Mouse (Mus musculus): ENCODE results near the gene Umod. TPM values are rescaled to one million over a fixed set of nuclear protein-coding genes. Genes with fewer than 3 reads are reported as not detected.

Gene Umod
- polyA plus RNA-seq, 1 experiment = not detected

DNA sequence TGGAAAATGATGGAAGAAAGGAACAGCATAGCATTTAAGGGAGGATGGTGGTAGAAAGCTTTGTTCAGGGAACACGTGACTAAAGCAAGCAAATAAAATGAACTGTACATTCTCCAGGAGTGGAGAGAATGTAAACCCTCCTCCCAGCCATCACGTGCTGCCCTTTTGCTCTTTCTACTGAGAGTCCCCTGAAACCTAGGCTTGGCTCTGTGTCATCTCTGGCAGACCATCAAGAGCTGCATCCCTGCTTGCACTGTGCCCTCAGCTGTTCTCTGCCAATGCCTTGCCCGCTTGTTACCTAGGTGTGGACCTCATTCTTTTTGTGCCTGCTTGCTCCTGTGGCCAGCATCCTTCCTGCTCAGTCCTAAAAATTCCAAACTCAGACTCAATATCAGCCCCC lies 42.7 kb upstream of the Umod start:
- H3K27ac ChIP-seq (ENCODE audit: insufficient read depth, low read length) = no peak overlapping the region
- H3K4me3 ChIP-seq (replicated peaks; ENCODE audit: insufficient read depth, low read depth, low read length) = no peak overlapping the region
- no peaks in the 10 kb centered on the region for H3K27me3 ChIP-seq (ENCODE audit: control insufficient read depth, insufficient read depth, low read length)
- TF ChIP-seq CTCF (IDR thresholded peaks at IDR 0.05; ENCODE audit: borderline replicate concordance, insufficient read depth, low read depth, low read length) (no peak), POLR2A (IDR thresholded peaks at IDR 0.05; ENCODE audit: borderline replicate concordance, insufficient read depth, low read length) (no peak)
- no peaks in the 10 kb centered on the region for H3K4me1 ChIP-seq (ENCODE audit: control insufficient read depth, insufficient read depth, low read length)
- 45% methylated on average over 3 of the region's 3 CpGs for WGBS
- no peak for DNase-seq

DNA sequence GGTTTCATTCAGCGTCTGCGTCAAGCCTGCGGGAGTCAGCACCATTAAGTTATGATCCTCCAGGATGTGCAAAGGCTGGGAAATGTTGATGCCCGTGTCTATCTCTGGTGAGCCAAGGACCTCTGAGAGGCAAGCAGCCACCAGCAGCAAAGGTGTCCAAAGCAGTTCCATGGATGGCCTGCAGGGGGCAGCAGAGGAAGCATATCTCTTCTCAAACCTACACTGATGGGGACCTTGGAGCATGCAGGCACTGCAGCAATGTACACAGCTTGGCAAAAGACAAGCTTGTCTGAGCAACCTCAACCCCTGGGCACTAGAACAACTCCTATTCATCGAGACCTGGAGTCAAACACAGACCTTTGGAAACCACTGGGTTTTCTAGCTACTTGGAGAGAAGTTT lies 40.6 kb upstream of the Umod start:
- 45% methylated on average over 5 of the region's 5 CpGs for WGBS
- Histone ChIP-seq H3K4me1 (ENCODE audit: control insufficient read depth, insufficient read depth, low read length) (no peaks in the 10 kb centered on the region), H3K27ac (ENCODE audit: insufficient read depth, low read length) (no peak overlapping the region), H3K4me3 (replicated peaks; ENCODE audit: insufficient read depth, low read depth, low read length) (no peak overlapping the region), H3K27me3 (ENCODE audit: control insufficient read depth, insufficient read depth, low read length) (no peaks in the 10 kb centered on the region)
- TF ChIP-seq POLR2A (IDR thresholded peaks at IDR 0.05; ENCODE audit: borderline replicate concordance, insufficient read depth, low read length) = no peak
- peak; percentile 81 for TF ChIP-seq CTCF (IDR thresholded peaks at IDR 0.05; ENCODE audit: borderline replicate concordance, insufficient read depth, low read depth, low read length)
- DNase-seq = peak; percentile 43 to 68

DNA sequence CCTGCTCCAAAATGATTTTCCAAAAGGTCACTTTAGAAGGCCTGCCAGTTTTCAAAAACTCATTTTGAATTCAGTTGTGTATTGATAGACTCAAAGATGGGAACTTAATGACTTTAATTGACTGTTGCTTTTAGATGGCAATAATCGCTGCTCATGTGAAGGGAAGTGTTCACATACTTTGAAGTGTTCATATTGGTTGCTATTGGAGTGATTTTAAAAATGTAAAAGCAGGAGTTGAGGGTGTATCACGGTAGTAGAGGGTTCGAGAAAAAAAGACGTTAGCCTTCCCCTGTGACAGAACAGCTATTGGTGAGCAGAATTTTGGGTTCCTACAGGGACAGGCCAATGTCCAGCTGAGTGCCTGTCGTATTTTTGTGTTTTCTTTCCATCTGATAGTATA lies 40.1 kb upstream of the Umod start, which contains the start of gene Acsm5:
TSS of gene Acsm5 (plus strand) at position 301 of the 400 bp plus-strand sequence.
- TF ChIP-seq POLR2A (IDR thresholded peaks at IDR 0.05; ENCODE audit: borderline replicate concordance, insufficient read depth, low read length) (no peak), CTCF (IDR thresholded peaks at IDR 0.05; ENCODE audit: borderline replicate concordance, insufficient read depth, low read depth, low read length) (no peak)
- WGBS = 73% methylated on average over 5 of the region's 5 CpGs
- no peak for DNase-seq

DNA sequence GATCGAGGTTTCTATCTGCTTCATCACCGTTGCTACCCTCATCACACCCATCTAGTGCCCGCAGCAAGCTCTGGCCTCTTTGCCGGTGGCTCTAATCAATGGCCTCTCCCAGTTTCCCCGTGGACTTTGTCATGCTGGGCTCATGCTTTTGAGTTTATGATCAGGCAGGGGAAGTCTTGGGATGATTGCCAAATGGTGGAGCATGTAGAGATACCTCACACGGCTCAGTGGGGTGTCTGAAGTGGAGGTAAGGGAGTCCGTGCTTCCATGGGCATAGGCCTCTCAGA lies 37.1 kb upstream of the Umod start:
- 77% methylated on average over 7 of the region's 7 CpGs for WGBS

More for the DNA sequence above, 40.1 kb upstream of the Umod start, which contains the start of gene Acsm5:
- no peaks in the 10 kb centered on the region for H3K27me3 ChIP-seq (ENCODE audit: control insufficient read depth, insufficient read depth, low read length)
- H3K27ac ChIP-seq (ENCODE audit: insufficient read depth, low read length) = no peak within 1 kb of the TSS
- H3K4me3 ChIP-seq (replicated peaks; ENCODE audit: insufficient read depth, low read depth, low read length) = no peak within 1 kb of the TSS
- H3K4me1 ChIP-seq (ENCODE audit: control insufficient read depth, insufficient read depth, low read length) = no peaks in the 10 kb centered on the region

DNA sequence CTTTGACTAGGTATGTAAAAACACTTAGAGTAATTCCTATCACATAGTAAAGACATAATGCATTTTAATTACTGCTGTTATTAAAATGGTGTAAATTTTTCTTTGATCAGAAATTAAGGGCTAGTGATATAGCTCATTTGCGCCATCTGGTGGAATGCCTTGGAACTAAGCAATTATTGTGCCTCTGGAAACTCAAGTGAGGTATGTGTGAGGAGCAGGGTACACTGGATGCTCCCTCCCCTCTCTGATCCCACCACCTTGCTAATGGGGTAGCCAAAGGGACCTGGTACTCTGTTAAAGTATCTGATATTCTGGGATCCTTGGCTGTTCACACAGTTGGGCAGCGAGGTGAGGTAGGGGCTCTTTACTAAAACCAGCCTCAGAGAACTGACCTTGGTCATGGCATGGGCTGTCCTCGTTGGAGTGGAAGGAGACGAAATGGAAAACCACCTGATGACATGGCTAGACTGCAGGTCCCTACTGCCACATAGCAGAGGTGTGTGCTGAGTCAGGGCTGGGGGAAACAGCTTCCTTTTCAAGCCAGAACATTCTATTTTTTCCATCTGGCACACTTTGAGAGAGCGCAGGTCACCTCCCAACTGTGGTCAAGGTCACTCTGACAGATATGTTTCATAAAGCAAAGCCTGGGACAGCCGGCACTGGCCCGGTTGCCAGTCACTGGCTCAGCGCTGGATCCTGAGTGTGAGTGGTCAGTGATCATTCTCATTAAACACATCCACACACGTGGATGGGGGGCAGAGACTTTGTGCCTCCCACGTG lies 36.6 kb upstream of the Umod start:
- Histone ChIP-seq H3K27ac (ENCODE audit: insufficient read depth, low read length) (no peak overlapping the region), H3K4me3 (replicated peaks; ENCODE audit: insufficient read depth, low read depth, low read length) (no peak overlapping the region), H3K4me1 (ENCODE audit: control insufficient read depth, insufficient read depth, low read length) (no peaks in the 10 kb centered on the region), H3K27me3 (ENCODE audit: control insufficient read depth, insufficient read depth, low read length) (no peaks in the 10 kb centered on the region)
- WGBS = 62% methylated on average over 10 of the region's 10 CpGs
- TF ChIP-seq CTCF (IDR thresholded peaks at IDR 0.05; ENCODE audit: borderline replicate concordance, insufficient read depth, low read depth, low read length) = peak; percentile 37; the same call in 1 of the 2 replicates
- TF ChIP-seq POLR2A (IDR thresholded peaks at IDR 0.05; ENCODE audit: borderline replicate concordance, insufficient read depth, low read length) = no peak
- peak; percentile 30 to 57 for DNase-seq

More for the DNA sequence above, 37.1 kb upstream of the Umod start:
- TF ChIP-seq POLR2A (IDR thresholded peaks at IDR 0.05; ENCODE audit: borderline replicate concordance, insufficient read depth, low read length) = no peak
- TF ChIP-seq CTCF (IDR thresholded peaks at IDR 0.05; ENCODE audit: borderline replicate concordance, insufficient read depth, low read depth, low read length) = no peak
- Histone ChIP-seq H3K27ac (ENCODE audit: insufficient read depth, low read length) (no peak overlapping the region), H3K4me1 (ENCODE audit: control insufficient read depth, insufficient read depth, low read length) (no peaks in the 10 kb centered on the region), H3K27me3 (ENCODE audit: control insufficient read depth, insufficient read depth, low read length) (no peaks in the 10 kb centered on the region), H3K4me3 (replicated peaks; ENCODE audit: insufficient read depth, low read depth, low read length) (no peak overlapping the region)
- no peak for DNase-seq

DNA sequence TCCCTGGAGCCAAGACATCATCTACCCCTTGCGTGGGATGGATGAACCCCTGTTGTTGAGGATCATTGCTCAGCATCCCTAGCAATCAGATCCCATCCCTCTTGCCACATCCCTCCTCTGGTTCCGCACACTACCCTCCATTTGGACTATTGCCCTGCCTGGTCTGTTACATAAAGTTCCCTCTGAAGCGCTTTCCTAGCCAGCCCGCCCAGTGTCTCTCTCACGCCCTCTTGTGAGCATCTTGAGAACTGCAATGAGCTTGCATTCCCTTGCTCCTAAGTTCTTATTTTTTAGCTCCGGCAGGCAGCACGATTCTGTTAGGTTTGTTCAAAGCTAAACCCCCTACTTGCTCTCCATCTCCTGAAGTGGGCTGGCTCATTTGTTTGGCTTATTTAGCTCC lies 34.0 kb upstream of the Umod start:
- Histone ChIP-seq H3K27me3 (ENCODE audit: control insufficient read depth, insufficient read depth, low read length) (no peaks in the 10 kb centered on the region), H3K27ac (ENCODE audit: insufficient read depth, low read length) (no peak overlapping the region), H3K4me3 (replicated peaks; ENCODE audit: insufficient read depth, low read depth, low read length) (no peak overlapping the region), H3K4me1 (ENCODE audit: control insufficient read depth, insufficient read depth, low read length) (no peaks in the 10 kb centered on the region)
- WGBS = 13% methylated on average over 7 of the region's 7 CpGs
- peak; percentile 49 to 51 for DNase-seq
- TF ChIP-seq POLR2A (IDR thresholded peaks at IDR 0.05; ENCODE audit: borderline replicate concordance, insufficient read depth, low read length) (no peak), CTCF (IDR thresholded peaks at IDR 0.05; ENCODE audit: borderline replicate concordance, insufficient read depth, low read depth, low read length) (peak; percentile 73)

DNA sequence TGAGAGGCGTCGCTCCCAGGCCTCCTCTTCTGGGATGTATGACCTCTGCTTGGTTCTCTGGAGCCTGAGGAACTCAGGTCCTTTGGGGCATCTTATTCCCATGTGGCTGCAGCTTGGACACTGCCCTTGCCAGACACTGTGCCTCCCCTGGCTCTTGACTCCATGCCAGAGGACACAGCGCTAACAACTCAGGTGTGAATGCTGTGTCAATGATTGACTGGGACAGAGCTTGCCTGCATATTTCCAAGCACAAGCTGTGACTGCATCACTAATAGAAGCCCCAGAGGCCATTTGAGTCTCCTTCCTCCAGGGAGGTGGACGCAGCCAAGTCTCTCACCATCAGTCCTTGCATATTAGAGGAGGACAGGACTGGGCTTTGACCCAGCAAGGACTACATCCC lies 32.1 kb upstream of the Umod start:
- Histone ChIP-seq H3K4me3 (replicated peaks; ENCODE audit: insufficient read depth, low read depth, low read length) (no peak overlapping the region), H3K27me3 (ENCODE audit: control insufficient read depth, insufficient read depth, low read length) (no peaks in the 10 kb centered on the region), H3K27ac (ENCODE audit: insufficient read depth, low read length) (no peak overlapping the region), H3K4me1 (ENCODE audit: control insufficient read depth, insufficient read depth, low read length) (no peaks in the 10 kb centered on the region)
- 65% methylated on average over 4 of the region's 4 CpGs for WGBS
- no peak for DNase-seq
- no peak for TF ChIP-seq POLR2A (IDR thresholded peaks at IDR 0.05; ENCODE audit: borderline replicate concordance, insufficient read depth, low read length)
- TF ChIP-seq CTCF (IDR thresholded peaks at IDR 0.05; ENCODE audit: borderline replicate concordance, insufficient read depth, low read depth, low read length) = no peak

DNA sequence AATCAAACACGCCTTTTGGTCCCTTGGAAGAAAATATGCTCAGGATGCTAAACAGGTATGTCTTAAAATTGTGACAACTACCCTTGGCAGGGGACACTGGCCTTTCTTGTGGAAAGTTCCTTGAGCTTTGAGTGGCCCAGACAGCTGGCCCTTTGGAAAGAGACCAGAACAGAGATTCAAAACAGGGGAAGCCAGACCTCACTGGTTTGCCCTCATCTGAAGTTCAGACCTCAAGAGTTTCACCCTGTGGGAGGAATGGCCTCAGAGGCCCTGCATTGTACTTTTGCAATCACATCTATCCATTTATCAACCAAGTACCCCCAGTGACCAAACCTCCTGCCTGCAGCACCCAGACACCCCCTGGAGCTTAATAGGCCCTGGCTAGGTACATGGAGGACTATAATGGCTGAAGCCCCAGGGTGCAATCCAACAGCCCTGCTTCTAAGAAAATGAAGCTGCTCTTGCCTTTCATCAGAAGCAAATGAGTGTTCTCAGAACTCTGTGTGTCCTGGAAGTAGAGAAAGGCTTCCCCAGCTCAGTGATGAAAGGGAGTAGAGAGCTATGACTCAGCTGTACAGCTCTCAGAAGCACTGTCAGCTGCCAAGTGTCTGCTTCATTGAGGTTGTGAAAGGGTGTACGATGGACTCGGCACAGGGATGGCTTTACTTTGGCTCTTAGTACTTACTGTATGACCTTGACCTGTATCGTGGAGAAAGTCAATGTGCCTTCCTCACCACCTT lies 11.1 kb upstream of the Umod start:
- Histone ChIP-seq H3K4me3 (replicated peaks; ENCODE audit: insufficient read depth, low read depth, low read length) (no peak overlapping the region), H3K27me3 (ENCODE audit: control insufficient read depth, insufficient read depth, low read length) (no peaks in the 10 kb centered on the region), H3K27ac (ENCODE audit: insufficient read depth, low read length) (no peak overlapping the region), H3K4me1 (ENCODE audit: control insufficient read depth, insufficient read depth, low read length) (no peaks in the 10 kb centered on the region)
- DNase-seq = no peak
- TF ChIP-seq CTCF (IDR thresholded peaks at IDR 0.05; ENCODE audit: borderline replicate concordance, insufficient read depth, low read depth, low read length) = no peak
- no peak for TF ChIP-seq POLR2A (IDR thresholded peaks at IDR 0.05; ENCODE audit: borderline replicate concordance, insufficient read depth, low read length)
- 84% methylated on average over 4 of the region's 4 CpGs for WGBS

Measured in cerebellum, adult 2 months (tissue).